In genomic region chr11:53763496-53764140, GRCm38 (mm10) we compare ENCODE assay signal across 8 mouse cellular contexts. TPM values are rescaled to one million over a fixed set of nuclear protein-coding genes. Genes with fewer than 3 reads are reported as not detected.
DNase-seq lines count a peak whose midpoint lies in the region; ATAC-seq and TF ChIP-seq lines count a peak whose summit lies in the region.

No protein-coding gene starts in this region.

- peak; percentile 66 for ATAC-seq in Patski
- ATAC-seq in hindbrain, embryonic 15.5 days (ENCODE audit: low FRiP score, low read depth): peak; percentile 70

- CTCF ChIA-PET in Patski (lab: Charles Lee): interaction anchor here (0.9 to 3.6 kb wide), 5 partner anchors 13 to 86 kb away, joined by 3 to 25 read pairs (median 3); no protein-coding TSS in a partner anchor

- H3K9me3 ChIP-seq in hindbrain, embryonic 15.5 days: no peaks in the 10 kb centered on the region

- peaks cover 38% of the 10 kb centered on the region for H3K4me1 ChIP-seq in hindbrain, embryonic 15.5 days (replicated peaks)

- H3K27ac ChIP-seq in hindbrain, embryonic 15.5 days (replicated peaks): peak overlapping the region; percentile 52

- peak overlapping the region; percentile 29 for H3K4me3 ChIP-seq in hindbrain, embryonic 15.5 days

- peak overlapping the region; percentile 68 for H3K4me2 ChIP-seq in hindbrain, embryonic 15.5 days

- H3K27me3 ChIP-seq in Patski: no peaks in the 10 kb centered on the region
- peaks cover 51% of the 10 kb centered on the region for H3K27me3 ChIP-seq in hindbrain, embryonic 15.5 days

- POLR2A ChIA-PET in Patski (lab: Charles Lee): interaction anchor here (1.4 to 3.5 kb wide), 4 partner anchors 9 to 77 kb away, joined by 4 to 15 read pairs (median 6); partner anchors contain the start of gene Gm17334

- no peaks in the 10 kb centered on the region for H3K36me3 ChIP-seq in hindbrain, embryonic 15.5 days

- 2% methylated on average over 31 of the region's 33 CpGs for WGBS in hindbrain, embryonic 15.5 days

- no peak for DNase-seq in Patski (ENCODE audit: low read depth, low spot score)
- DNase-seq in cerebellum, postnatal 36 days: peak; percentile 68 to 75
- peak; percentile 69 to 73 for DNase-seq in frontal cortex, postnatal 36 days (ENCODE audit: low spot score in 2 of 2)
- peak; percentile 75 for DNase-seq in left cerebral cortex, adult 11 months (ENCODE audit: low spot score)
- peak; percentile 97 for DNase-seq in lung, postnatal 36 days
- peak; percentile 88 for DNase-seq in retina, postnatal 1 day
- DNase-seq in thymus, postnatal 4 days: peak; percentile 97

- H3K9ac ChIP-seq in hindbrain, embryonic 15.5 days: peak overlapping the region; percentile 20

- no peak for TF ChIP-seq CTCF in Patski (IDR thresholded peaks at IDR 0.05)

- in situ Hi-C loops in Patski (cut with MboI; ENCODE audit: low pct_unique_long_range_greater_than_20kb): loop anchor here (10.0 kb wide), 1 partner anchor 301 kb away; the partner anchor contains the start of gene Pdlim4

RNA-seq across cellular contexts. Expression of gene Irf1, which starts 6.2 kb away (rescaled TPM):
- polyA plus RNA-seq in Patski (2021): 30.7 TPM
- 3.7 and 4.8 TPM in 2 replicates for polyA plus RNA-seq in hindbrain, embryonic 15.5 days (2015; fragmentation: Nextera tagmentation; extraction: Ambion mirVana)

RNA-seq across cellular contexts. Expression of gene Gm17334, which starts 9.4 kb away (rescaled TPM):
- 0.44 TPM for polyA plus RNA-seq in Patski (2021)
- polyA plus RNA-seq in hindbrain, embryonic 15.5 days (2015; fragmentation: Nextera tagmentation; extraction: Ambion mirVana): not detected in 2 replicates

RNA-seq across cellular contexts. Expression of gene Il5, which starts 43.0 kb away (rescaled TPM):
- polyA plus RNA-seq in Patski (2021): not detected
- not detected in 2 replicates for polyA plus RNA-seq in hindbrain, embryonic 15.5 days (2015; fragmentation: Nextera tagmentation; extraction: Ambion mirVana)

RNA-seq across cellular contexts. Expression of gene Rad50, which starts 56.5 kb away (rescaled TPM):
- 20.9 TPM for polyA plus RNA-seq in Patski (2021)
- 12.2 and 12.3 TPM in 2 replicates for polyA plus RNA-seq in hindbrain, embryonic 15.5 days (2015; fragmentation: Nextera tagmentation; extraction: Ambion mirVana)
